Mouse (Mus musculus) CH12.LX (cell line): ENCODE data around the gene Txn2. TPM values are rescaled to one million over a fixed set of nuclear protein-coding genes. Genes with fewer than 3 reads are reported as not detected.

ENCODE experiments used
- DNase-seq: peaks from one replicate; pipeline ENCODE4 v3.0.0-alpha.2; 2013; ENCODE audit errors: extremely low read depth
- H3K27ac ChIP-seq: 2 replicates; pipeline ENCODE4 v1.5.1; 2012; ENCODE audit warnings: low read depth, mild to moderate bottlenecking, control low read depth, moderate library complexity; ENCODE audit not compliant: insufficient read depth
- H3K27me3 ChIP-seq: replicated peaks from 2 replicates; pipeline ENCODE3; 2012; ENCODE audit warnings: inconsistent platforms
- H3K36me3 ChIP-seq, 2 experiments: replicated peaks in 1 of 2; 2 replicates each; pipeline versions ENCODE3 to v1.6.1; 2012; ENCODE audit warnings: inconsistent platforms in 1 of 2, low read length in 1 of 2, mild to moderate bottlenecking in 1 of 2, mixed read lengths in 1 of 2, moderate library complexity in 1 of 2; ENCODE audit not compliant: control insufficient read depth in 1 of 2, insufficient read depth in 1 of 2
- H3K4me1 ChIP-seq, 2 experiments: 2 replicates each; pipeline ENCODE4 v1.6.1; 2012; ENCODE audit warnings: inconsistent platforms in 1 of 2, moderate library complexity in 1 of 2; ENCODE audit not compliant: insufficient read depth in 2 of 2, control insufficient read depth in 1 of 2
- H3K4me2 ChIP-seq: 2 replicates; pipeline ENCODE4 v1.6.1; 2012; ENCODE audit warnings: low read depth, mild to moderate bottlenecking, control low read depth; ENCODE audit not compliant: poor library complexity, insufficient read depth, severe bottlenecking
- H3K4me3 ChIP-seq, 3 experiments: fragments of 150-350 bp in 1 of 3; sonication (generic) in 1 of 3; replicated peaks in 1 of 3; 2 replicates each; pipeline versions ENCODE3 to v1.5.1; 2011 to 2012; ENCODE audit warnings: low read depth in 2 of 3, low read length in 2 of 3, mild to moderate bottlenecking in 2 of 3, moderate library complexity in 2 of 3, control low read depth in 1 of 3, improper control_type of control experiment in 1 of 3, inconsistent platforms in 1 of 3, mixed read lengths in 1 of 3; ENCODE audit not compliant: poor library complexity in 1 of 3
- H3K79me2 ChIP-seq: replicated peaks from 2 replicates; pipeline ENCODE4 v1.6.1; 2012; ENCODE audit warnings: mild to moderate bottlenecking, moderate library complexity; ENCODE audit not compliant: control insufficient read depth, poor library complexity, insufficient read depth, severe bottlenecking; ENCODE audit errors: extremely low read depth
- H3K9ac ChIP-seq: 2 replicates; pipeline ENCODE4 v1.6.1; 2012; ENCODE audit warnings: low read depth, mild to moderate bottlenecking, control low read depth, moderate library complexity; ENCODE audit not compliant: insufficient read depth
- H3K9me3 ChIP-seq: replicated peaks from 2 replicates; pipeline ENCODE3; 2012; ENCODE audit warnings: low read length, inconsistent platforms, mixed read lengths
- CTCF ChIP-seq, 2 experiments: IDR thresholded peaks in 1 of 2; conservative IDR thresholded peaks in 1 of 2; 2 replicates each; pipeline ENCODE4 v1.5.1; 2011 to 2012; ENCODE audit warnings: low read depth in 2 of 2, low read length in 2 of 2, improper control_type of control experiment in 1 of 2, inconsistent platforms in 1 of 2, mild to moderate bottlenecking in 1 of 2, moderate library complexity in 1 of 2
- E2F4 ChIP-seq: IDR thresholded peaks from 2 replicates; pipeline ENCODE4 v1.6.1; 2011; ENCODE audit warnings: low read depth, low read length, improper control_type of control experiment; ENCODE audit not compliant: insufficient replicate concordance
- MAFK ChIP-seq: IDR thresholded peaks from 2 replicates; pipeline ENCODE4 v1.6.1; 2011; ENCODE audit warnings: low read length, improper control_type of control experiment; ENCODE audit not compliant: insufficient replicate concordance
- MAX ChIP-seq: IDR thresholded peaks from 2 replicates; pipeline ENCODE4 v1.6.1; 2011; ENCODE audit warnings: low read length, improper control_type of control experiment
- MAZ ChIP-seq: IDR thresholded peaks from 2 replicates; pipeline ENCODE4 v1.6.1; 2012; ENCODE audit warnings: low read depth, mild to moderate bottlenecking, inconsistent platforms, low read length, improper control_type of control experiment, moderate library complexity
- MXI1 ChIP-seq: IDR thresholded peaks from 2 replicates; pipeline ENCODE4 v1.6.1; 2011; ENCODE audit warnings: mild to moderate bottlenecking, low read depth, low read length, improper control_type of control experiment
- NELFE ChIP-seq: IDR thresholded peaks from 2 replicates; pipeline ENCODE4 v1.6.1; 2011; ENCODE audit warnings: low read depth, low read length, improper control_type of control experiment
- NRF1 ChIP-seq: IDR thresholded peaks from 2 replicates; pipeline ENCODE4 v1.6.1; 2014; ENCODE audit warnings: low read depth, mild to moderate bottlenecking, inconsistent platforms, low read length, improper control_type of control experiment, moderate library complexity
- PAX5 ChIP-seq: IDR thresholded peaks from 2 replicates; pipeline ENCODE4 v1.6.1; 2012; ENCODE audit warnings: low read length, inconsistent platforms, mixed read lengths
- POLR2A ChIP-seq: IDR thresholded peaks from 2 replicates; pipeline ENCODE4 v1.6.1; 2011; ENCODE audit warnings: low read depth, mild to moderate bottlenecking, improper control_type of control experiment, low read length
- ZMIZ1 ChIP-seq: IDR thresholded peaks from 2 replicates; pipeline ENCODE4 v1.6.1; 2012; ENCODE audit warnings: low read depth, mild to moderate bottlenecking, inconsistent platforms, low read length, improper control_type of control experiment
- ZNF384 ChIP-seq: IDR thresholded peaks from 2 replicates; pipeline ENCODE4 v1.6.1; 2012; ENCODE audit warnings: low read depth, low read length, improper control_type of control experiment, inconsistent platforms
- dilution Hi-C: fragments of 300-500 bp; cut with MboI; formaldehyde crosslinking; loops from 2 replicates; pipeline ENCODE4 v1.14.3; 2020; ENCODE audit warnings: low sequenced_read_pairs; ENCODE audit not compliant: extremely low pct_unique_long_range_greater_than_20kb, extremely low pct_ligation_motif_present
- in situ Hi-C: fragments of 300-500 bp; cut with MboI; formaldehyde crosslinking; loops from 3 replicates; pipeline ENCODE4 v1.14.3; 2019; ENCODE audit warnings: low sequenced_read_pairs, low pct_ligation_motif_present, low pct_unique_long_range_greater_than_20kb, mixed read lengths
- polyA plus RNA-seq: library from polyadenylated mRNA; unstranded; fragments of >175 nt; gene quantifications from 2 replicates; pipeline ENCODE4 v1.2.1, GENCODE M21; 2012; ENCODE audit warnings: low read depth; ENCODE audit not compliant: insufficient read length
- total RNA-seq, 2 experiments: library from RNA; depleted of rRNA; stranded (reverse); fragments of 300-350 nt in 1 of 2; fragments of >200 nt in 1 of 2; gene quantifications; 2 replicates each; pipeline ENCODE4 v1.2.3; 2012 to 2014

Txn2 gene
- total and polyA plus RNA-seq, 3 experiments: 22.4 to 209 (median 105) TPM

DNA sequence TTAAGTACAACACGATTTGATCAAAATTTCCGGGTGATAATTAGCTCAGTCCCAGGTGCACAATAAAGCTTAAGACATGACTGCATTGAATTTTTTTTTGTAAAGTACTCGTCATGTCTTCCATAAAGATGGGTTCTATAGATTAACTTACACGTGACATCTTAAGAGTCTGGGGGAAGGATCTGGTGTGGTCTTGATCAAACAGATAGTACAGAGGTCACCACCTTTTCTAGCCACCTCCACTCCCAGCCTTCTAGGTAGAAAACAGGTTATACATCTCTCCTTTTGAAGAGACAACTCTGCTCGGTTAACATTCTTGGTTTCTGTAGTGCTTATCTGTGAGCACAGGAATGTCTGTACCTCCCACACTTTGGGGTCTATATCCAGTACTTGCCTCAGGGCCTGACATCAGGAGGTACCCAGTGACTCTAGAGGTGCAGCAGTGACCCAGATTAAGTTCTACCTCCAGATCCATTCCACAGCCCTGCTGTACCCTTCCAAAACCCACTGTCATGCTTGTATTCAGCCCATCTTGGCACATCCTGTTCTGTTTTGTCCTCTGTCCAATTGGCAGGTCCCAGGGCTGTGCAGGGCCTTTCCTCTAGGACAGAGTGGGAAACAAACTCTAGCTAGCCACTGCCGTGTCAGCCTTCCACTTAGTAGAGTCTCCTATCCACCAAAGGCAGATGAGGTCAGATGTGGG, 2.3 kb upstream of the Txn2 start:
- Histone ChIP-seq H3K27ac (no peak overlapping the region), H3K9me3 (no peaks in the 10 kb centered on the region), H3K79me2 (peaks cover 12% of the 10 kb centered on the region), H3K9ac (peak overlapping the region; percentile 10; the same call in 1 of the 2 replicates), H3K4me1 (peaks cover 18 to 61% of the 10 kb centered on the region in 2 experiments), H3K27me3 (peaks cover 3% of the 10 kb centered on the region), H3K4me2 (peak overlapping the region; percentile 57; the same call in 1 of the 2 replicates), H3K4me3 (no peak overlapping the region), H3K36me3 (peaks cover 11 to 15% of the 10 kb centered on the region in 2 experiments)
- no peak for TF ChIP-seq MAX
- no peak for TF ChIP-seq MAFK
- TF ChIP-seq MXI1: no peak
- TF ChIP-seq E2F4: no peak
- no peak for TF ChIP-seq ZMIZ1
- no peak for DNase-seq
- dilution Hi-C loops (no loop called here), in situ Hi-C loops (loop anchor here (5.0 kb wide), 1 partner anchor 41 kb away; the partner anchor contains the start of gene Eif3d)

DNA sequence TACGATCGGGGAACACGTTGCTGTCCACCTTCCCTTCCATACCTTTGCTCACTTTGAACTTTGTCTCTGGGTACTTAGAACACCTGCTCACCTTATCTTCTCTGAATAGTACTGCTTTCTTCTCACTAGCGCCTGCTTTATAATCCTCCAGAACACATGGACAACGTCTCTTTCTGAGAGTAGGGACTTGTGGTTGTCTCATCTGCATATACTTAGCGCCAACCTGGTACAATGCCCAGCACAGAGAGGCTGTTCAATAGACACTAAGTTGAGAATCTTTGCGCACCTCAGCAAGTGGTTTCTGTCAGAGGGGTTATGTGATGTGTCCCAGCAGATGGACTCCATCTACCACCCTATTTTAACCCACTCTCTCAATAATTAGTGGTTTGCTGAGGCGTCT, 998 bp upstream of the Txn2 start:
- Histone ChIP-seq H3K4me2 (peak overlapping the region; percentile 81), H3K9me3 (no peaks in the 10 kb centered on the region), H3K27ac (no peak overlapping the region), H3K4me1 (peaks cover 18 to 61% of the 10 kb centered on the region in 2 experiments), H3K4me3 (peak overlapping the region; percentile 63 to 75 (median 70)), H3K36me3 (peaks cover 12 to 25% of the 10 kb centered on the region in 2 experiments), H3K79me2 (peaks cover 12% of the 10 kb centered on the region), H3K9ac (peak overlapping the region; percentile 87), H3K27me3 (peaks cover 3% of the 10 kb centered on the region)
- TF ChIP-seq MAZ: no peak
- TF ChIP-seq MXI1: no peak
- TF ChIP-seq ZNF384: no peak
- no peak for TF ChIP-seq PAX5
- TF ChIP-seq MAFK: no peak
- DNase-seq: no peak
- in situ Hi-C loops: loop anchor here (5.0 kb wide), 1 partner anchor 42 kb away; the partner anchor contains the start of gene Eif3d
- dilution Hi-C loops: no loop called here

DNA sequence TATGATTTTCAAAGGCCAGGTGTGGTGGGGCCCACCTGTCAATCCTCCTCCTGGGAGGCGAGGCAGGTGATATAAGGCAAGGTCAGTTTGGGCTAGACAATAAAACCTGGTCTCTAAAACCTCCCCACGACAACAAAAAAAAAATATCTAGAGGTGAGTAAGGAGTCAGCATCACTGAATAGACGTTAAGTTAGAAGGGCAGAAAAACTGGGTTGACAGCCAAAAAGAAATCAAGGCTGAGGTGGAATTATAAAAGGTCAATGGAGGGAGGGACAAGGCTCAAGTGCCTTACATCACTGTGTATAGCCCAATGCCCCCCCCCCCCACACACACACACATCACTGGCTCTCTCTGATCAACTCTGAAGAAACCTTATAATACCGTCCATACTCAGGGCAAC, 715 bp downstream of the Txn2 start:
- peak overlapping the region; percentile 73 for H3K4me2 ChIP-seq
- H3K4me3 ChIP-seq: peak overlapping the region; percentile 62 to 81 (median 63)
- H3K79me2 ChIP-seq: peaks cover 12% of the 10 kb centered on the region
- no peaks in the 10 kb centered on the region for H3K9me3 ChIP-seq
- TF ChIP-seq POLR2A (no peak), NELFE (no peak), CTCF (conservative IDR thresholded peaks at IDR 0.05 in 1 of 2, IDR thresholded peaks at IDR 0.05 in 1 of 2; ENCODE audit: low read depth in 2 of 2, low read length in 2 of 2) (no peak), NRF1 (no peak)
- no peak for DNase-seq
- peaks cover 29 to 42% of the 10 kb centered on the region in 2 experiments for H3K36me3 ChIP-seq
- peak overlapping the region; percentile 63 for H3K9ac ChIP-seq
- no peak overlapping the region for H3K27ac ChIP-seq
- peaks cover 15 to 48% of the 10 kb centered on the region in 2 experiments for H3K4me1 ChIP-seq
- dilution Hi-C loops: no loop called here
- in situ Hi-C loops: no loop called here
- H3K27me3 ChIP-seq: no peaks in the 10 kb centered on the region
